Mouse (Mus musculus): Measurements from ENCODE around the gene Sox6. TPM values are rescaled to one million over a fixed set of nuclear protein-coding genes. Genes with fewer than 3 reads are reported as not detected.

Gene Sox6
- polyA plus RNA-seq, 1 experiment from 2014 or later, result 20.9 TPM

GRCm38 (mm10) chr7:115794139-115794858 lies 244.3 kb downstream of the Sox6 start:
- Histone ChIP-seq H3K4me2 (ENCODE audit: low read depth, low read length) (no peak overlapping the region), H3K4me1 (replicated peaks; ENCODE audit: control insufficient read depth, insufficient read depth, low read length) (no peaks in the 10 kb centered on the region; the same call in 1 of the 2 replicates), H3K9me3 (ENCODE audit: control insufficient read depth, low read length) (no peaks in the 10 kb centered on the region), H3K4me3 (ENCODE audit: low read length) (no peak overlapping the region), H3K27me3 (ENCODE audit: control insufficient read depth, insufficient read depth, low read depth, low read length) (no peaks in the 10 kb centered on the region), H3K9ac (ENCODE audit: low read length) (no peak overlapping the region), H3K36me3 (ENCODE audit: control insufficient read depth, insufficient read depth, low read length) (no peaks in the 10 kb centered on the region), H3K27ac (ENCODE audit: low read length) (no peak overlapping the region)
- WGBS, result 82% methylated on average over 4 of the region's 4 CpGs
- no peak for ATAC-seq (ENCODE audit: low read depth)

- no peak for ATAC-seq (ENCODE audit: low read depth)
- no peaks in the 10 kb centered on the region; the same call in 1 of the 2 replicates for H3K4me1 ChIP-seq (replicated peaks; ENCODE audit: control insufficient read depth, insufficient read depth, low read length)
- no peaks in the 10 kb centered on the region for H3K36me3 ChIP-seq (ENCODE audit: control insufficient read depth, insufficient read depth, low read length)
- H3K9ac ChIP-seq (ENCODE audit: low read length), result no peak overlapping the region
- no peaks in the 10 kb centered on the region for H3K27me3 ChIP-seq (ENCODE audit: control insufficient read depth, insufficient read depth, low read depth, low read length)
- H3K27ac ChIP-seq (ENCODE audit: low read length), result no peak overlapping the region
- H3K4me3 ChIP-seq (ENCODE audit: low read length), result no peak overlapping the region
- WGBS, result 58% methylated on average over 2 of the region's 2 CpGs
- H3K9me3 ChIP-seq (ENCODE audit: control insufficient read depth, low read length), result no peaks in the 10 kb centered on the region
- no peak overlapping the region for H3K4me2 ChIP-seq (ENCODE audit: low read depth, low read length)
These were observed 245.8 kb downstream of the Sox6 start for GRCm38 (mm10) chr7:115792841-115793240.

GRCm38 (mm10) chr7:115789116-115789823 lies 249.3 kb downstream of the Sox6 start:
- H3K27me3 ChIP-seq (ENCODE audit: control insufficient read depth, insufficient read depth, low read depth, low read length), result no peaks in the 10 kb centered on the region
- H3K9me3 ChIP-seq (ENCODE audit: control insufficient read depth, low read length), result no peaks in the 10 kb centered on the region
- no peaks in the 10 kb centered on the region for H3K36me3 ChIP-seq (ENCODE audit: control insufficient read depth, insufficient read depth, low read length)
- H3K4me3 ChIP-seq (ENCODE audit: low read length), result no peak overlapping the region
- H3K9ac ChIP-seq (ENCODE audit: low read length), result no peak overlapping the region
- no peak overlapping the region for H3K4me2 ChIP-seq (ENCODE audit: low read depth, low read length)
- H3K4me1 ChIP-seq (replicated peaks; ENCODE audit: control insufficient read depth, insufficient read depth, low read length), result no peaks in the 10 kb centered on the region; the same call in 1 of the 2 replicates
- 0 out of 2 replicates have a peak, but pooled peaks have one; percentile 17 for ATAC-seq (ENCODE audit: low read depth)
- peak overlapping the region; percentile 4; the same call in 1 of the 2 replicates for H3K27ac ChIP-seq (ENCODE audit: low read length)
- 40% methylated on average over 5 of the region's 5 CpGs for WGBS

GRCm38 (mm10) chr7:115783982-115784917 lies 254.3 kb downstream of the Sox6 start:
- 74% methylated on average over 8 of the region's 8 CpGs for WGBS
- ATAC-seq (ENCODE audit: low read depth), result peak; percentile 88
- H3K27me3 ChIP-seq (ENCODE audit: control insufficient read depth, insufficient read depth, low read depth, low read length), result no peaks in the 10 kb centered on the region
- H3K9me3 ChIP-seq (ENCODE audit: control insufficient read depth, low read length), result peaks cover 3% of the 10 kb centered on the region; the same call in 1 of the 2 replicates
- no peak overlapping the region for H3K9ac ChIP-seq (ENCODE audit: low read length)
- H3K27ac ChIP-seq (ENCODE audit: low read length), result peak overlapping the region; percentile 66
- no peaks in the 10 kb centered on the region for H3K36me3 ChIP-seq (ENCODE audit: control insufficient read depth, insufficient read depth, low read length)
- no peak overlapping the region for H3K4me2 ChIP-seq (ENCODE audit: low read depth, low read length)
- H3K4me1 ChIP-seq (replicated peaks; ENCODE audit: control insufficient read depth, insufficient read depth, low read length), result peaks cover 3% of the 10 kb centered on the region; the same call in 1 of the 2 replicates
- H3K4me3 ChIP-seq (ENCODE audit: low read length), result no peak overlapping the region

- no peak overlapping the region for H3K4me3 ChIP-seq (ENCODE audit: low read length)
- no peaks in the 10 kb centered on the region for H3K36me3 ChIP-seq (ENCODE audit: control insufficient read depth, insufficient read depth, low read length)
- no peak overlapping the region for H3K9ac ChIP-seq (ENCODE audit: low read length)
- peaks cover 3% of the 10 kb centered on the region; the same call in 1 of the 2 replicates for H3K4me1 ChIP-seq (replicated peaks; ENCODE audit: control insufficient read depth, insufficient read depth, low read length)
- peaks cover 3% of the 10 kb centered on the region; the same call in 1 of the 2 replicates for H3K9me3 ChIP-seq (ENCODE audit: control insufficient read depth, low read length)
- no peaks in the 10 kb centered on the region for H3K27me3 ChIP-seq (ENCODE audit: control insufficient read depth, insufficient read depth, low read depth, low read length)
- no peak overlapping the region for H3K4me2 ChIP-seq (ENCODE audit: low read depth, low read length)
- no peak overlapping the region for H3K27ac ChIP-seq (ENCODE audit: low read length)
- ATAC-seq (ENCODE audit: low read depth), result no peak
- WGBS, result 67% methylated on average over 4 of the region's 4 CpGs
These were observed 258.4 kb downstream of the Sox6 start for GRCm38 (mm10) chr7:115780148-115780547.

GRCm38 (mm10) chr7:115779544-115779943 lies 259.1 kb downstream of the Sox6 start:
- ATAC-seq (ENCODE audit: low read depth), result no peak
- no peak overlapping the region for H3K9ac ChIP-seq (ENCODE audit: low read length)
- H3K4me1 ChIP-seq (replicated peaks; ENCODE audit: control insufficient read depth, insufficient read depth, low read length), result peaks cover 3% of the 10 kb centered on the region; the same call in 1 of the 2 replicates
- peaks cover 3% of the 10 kb centered on the region; the same call in 1 of the 2 replicates for H3K9me3 ChIP-seq (ENCODE audit: control insufficient read depth, low read length)
- H3K4me2 ChIP-seq (ENCODE audit: low read depth, low read length), result no peak overlapping the region
- no peak overlapping the region for H3K27ac ChIP-seq (ENCODE audit: low read length)
- WGBS, result 94% methylated on average over 2 of the region's 2 CpGs
- no peaks in the 10 kb centered on the region for H3K36me3 ChIP-seq (ENCODE audit: control insufficient read depth, insufficient read depth, low read length)
- no peak overlapping the region for H3K4me3 ChIP-seq (ENCODE audit: low read length)
- H3K27me3 ChIP-seq (ENCODE audit: control insufficient read depth, insufficient read depth, low read depth, low read length), result no peaks in the 10 kb centered on the region

GRCm38 (mm10) chr7:115776736-115777135 lies 261.9 kb downstream of the Sox6 start:
- H3K4me3 ChIP-seq (ENCODE audit: low read length), result no peak overlapping the region
- no peaks in the 10 kb centered on the region for H3K36me3 ChIP-seq (ENCODE audit: control insufficient read depth, insufficient read depth, low read length)
- H3K4me1 ChIP-seq (replicated peaks; ENCODE audit: control insufficient read depth, insufficient read depth, low read length), result no peaks in the 10 kb centered on the region; the same call in 1 of the 2 replicates
- peaks cover 3% of the 10 kb centered on the region; the same call in 1 of the 2 replicates for H3K9me3 ChIP-seq (ENCODE audit: control insufficient read depth, low read length)
- WGBS, result 52% methylated on average over 7 of the region's 7 CpGs
- H3K27ac ChIP-seq (ENCODE audit: low read length), result no peak overlapping the region
- no peak overlapping the region for H3K9ac ChIP-seq (ENCODE audit: low read length)
- 0 out of 2 replicates have a peak, but pooled peaks have one; percentile 43 for ATAC-seq (ENCODE audit: low read depth)
- no peak overlapping the region for H3K4me2 ChIP-seq (ENCODE audit: low read depth, low read length)
- no peaks in the 10 kb centered on the region for H3K27me3 ChIP-seq (ENCODE audit: control insufficient read depth, insufficient read depth, low read depth, low read length)

- H3K9ac ChIP-seq (ENCODE audit: low read length), result no peak overlapping the region
- H3K27ac ChIP-seq (ENCODE audit: low read length), result no peak overlapping the region
- no peaks in the 10 kb centered on the region for H3K36me3 ChIP-seq (ENCODE audit: control insufficient read depth, insufficient read depth, low read length)
- H3K4me3 ChIP-seq (ENCODE audit: low read length), result no peak overlapping the region
- H3K4me1 ChIP-seq (replicated peaks; ENCODE audit: control insufficient read depth, insufficient read depth, low read length), result no peaks in the 10 kb centered on the region; the same call in 1 of the 2 replicates
- ATAC-seq (ENCODE audit: low read depth), result peak; percentile 51; the same call in 1 of the 2 replicates
- no peaks in the 10 kb centered on the region for H3K27me3 ChIP-seq (ENCODE audit: control insufficient read depth, insufficient read depth, low read depth, low read length)
- H3K9me3 ChIP-seq (ENCODE audit: control insufficient read depth, low read length), result peaks cover 3% of the 10 kb centered on the region; the same call in 1 of the 2 replicates
- H3K4me2 ChIP-seq (ENCODE audit: low read depth, low read length), result no peak overlapping the region
- WGBS, result 47% methylated on average over 5 of the region's 5 CpGs
These were observed 262.3 kb downstream of the Sox6 start for GRCm38 (mm10) chr7:115776324-115776723.
